Mouse (Mus musculus): ENCODE measurements around the gene Snrpd3. TPM values are rescaled to one million over a fixed set of nuclear protein-coding genes. Genes with fewer than 3 reads are reported as not detected.
"Not testable (repeated sequence)": the region's sequence is repeated elsewhere in the genome, so short reads cannot be mapped to it uniquely, and the experiment has no call there.

Gene Snrpd3
- polyA plus RNA-seq, 1 experiment from 2014 or later = 150 TPM

GRCm38 (mm10) chr10:75495921-75496320 is 21.4 kb upstream of the Snrpd3 start:
- no peak overlapping the region for H3K4me2 ChIP-seq (ENCODE audit: low read depth, low read length)
- H3K4me1 ChIP-seq (replicated peaks; ENCODE audit: control insufficient read depth, insufficient read depth, low read length) = no peaks in the 10 kb centered on the region
- H3K27me3 ChIP-seq (ENCODE audit: control insufficient read depth, insufficient read depth, low read depth, low read length) = no peaks in the 10 kb centered on the region
- no peak overlapping the region for H3K4me3 ChIP-seq (ENCODE audit: low read length)
- no peak overlapping the region for H3K27ac ChIP-seq (ENCODE audit: low read length)
- no peak overlapping the region for H3K9ac ChIP-seq (ENCODE audit: low read length)
- no peak for ATAC-seq (ENCODE audit: low read depth)
- H3K9me3 ChIP-seq (ENCODE audit: control insufficient read depth, low read length) = no peaks in the 10 kb centered on the region
- no peaks in the 10 kb centered on the region for H3K36me3 ChIP-seq (ENCODE audit: control insufficient read depth, insufficient read depth, low read length)

DNA sequence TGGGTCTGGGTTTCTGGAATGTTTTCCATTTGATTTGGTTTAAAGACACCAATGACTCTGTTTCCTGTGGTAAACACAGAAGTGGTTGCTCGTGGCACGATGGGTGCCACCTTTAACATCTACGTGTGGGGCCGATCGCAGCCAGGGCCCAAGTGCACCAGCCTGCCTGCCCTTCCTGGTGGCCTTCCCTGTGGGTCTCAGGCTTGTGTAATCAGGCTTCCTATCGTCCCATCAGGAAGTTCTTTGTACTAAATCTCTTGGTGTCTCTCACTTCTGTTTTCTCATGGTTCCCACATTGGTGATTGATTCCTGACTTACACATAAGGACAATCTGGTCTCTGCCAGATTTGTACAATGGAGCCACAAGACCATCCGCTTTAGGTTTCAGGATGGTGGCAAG is 18.1 kb upstream of the Snrpd3 start:
- not testable (repeated sequence) for H3K36me3 ChIP-seq (ENCODE audit: control insufficient read depth, insufficient read depth, low read length); H3K9me3 ChIP-seq (ENCODE audit: control insufficient read depth, low read length); ATAC-seq (ENCODE audit: low read depth); H3K27me3 ChIP-seq (ENCODE audit: control insufficient read depth, insufficient read depth, low read depth, low read length); H3K4me1 ChIP-seq (replicated peaks; ENCODE audit: control insufficient read depth, insufficient read depth, low read length); H3K4me2 ChIP-seq (ENCODE audit: low read depth, low read length); H3K27ac ChIP-seq (ENCODE audit: low read length); H3K4me3 ChIP-seq (ENCODE audit: low read length); H3K9ac ChIP-seq (ENCODE audit: low read length)
- 79% methylated on average over 7 of the region's 7 CpGs for WGBS

DNA sequence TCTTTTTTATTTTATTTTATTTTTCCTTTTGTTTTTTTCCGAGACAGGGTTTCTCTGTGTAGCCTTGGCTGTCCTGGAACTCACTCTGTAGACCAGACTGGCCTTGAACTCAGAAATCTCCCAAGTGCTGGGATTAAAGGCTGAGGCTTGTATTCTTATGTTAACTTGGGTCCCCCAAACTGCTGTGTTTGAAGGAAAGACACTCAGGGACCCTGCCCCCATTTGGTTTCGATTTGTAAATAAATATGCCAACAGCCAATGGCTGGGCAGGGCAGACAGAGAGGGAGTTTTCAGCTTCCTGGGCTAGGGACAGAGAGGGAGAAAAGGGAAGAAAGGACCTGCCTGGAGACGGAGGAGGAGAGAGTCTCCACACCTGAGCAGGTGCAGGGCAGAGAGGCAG is 17.6 kb upstream of the Snrpd3 start:
- no peaks in the 10 kb centered on the region for H3K4me1 ChIP-seq (replicated peaks; ENCODE audit: control insufficient read depth, insufficient read depth, low read length)
- WGBS = 42% methylated on average over 3 of the region's 3 CpGs
- no peak overlapping the region for H3K4me3 ChIP-seq (ENCODE audit: low read length)
- H3K36me3 ChIP-seq (ENCODE audit: control insufficient read depth, insufficient read depth, low read length) = no peaks in the 10 kb centered on the region
- H3K9ac ChIP-seq (ENCODE audit: low read length) = no peak overlapping the region
- no peaks in the 10 kb centered on the region for H3K27me3 ChIP-seq (ENCODE audit: control insufficient read depth, insufficient read depth, low read depth, low read length)
- H3K27ac ChIP-seq (ENCODE audit: low read length) = no peak overlapping the region
- no peaks in the 10 kb centered on the region for H3K9me3 ChIP-seq (ENCODE audit: control insufficient read depth, low read length)
- no peak overlapping the region for H3K4me2 ChIP-seq (ENCODE audit: low read depth, low read length)
- no peak for ATAC-seq (ENCODE audit: low read depth)

- H3K4me3 ChIP-seq (ENCODE audit: low read length) = no peak overlapping the region
- no peaks in the 10 kb centered on the region for H3K27me3 ChIP-seq (ENCODE audit: control insufficient read depth, insufficient read depth, low read depth, low read length)
- H3K4me2 ChIP-seq (ENCODE audit: low read depth, low read length) = no peak overlapping the region
- WGBS = 37% methylated on average over 7 of the region's 7 CpGs
- H3K9ac ChIP-seq (ENCODE audit: low read length) = no peak overlapping the region
- ATAC-seq (ENCODE audit: low read depth) = no peak
- H3K4me1 ChIP-seq (replicated peaks; ENCODE audit: control insufficient read depth, insufficient read depth, low read length) = no peaks in the 10 kb centered on the region
- no peak overlapping the region for H3K27ac ChIP-seq (ENCODE audit: low read length)
- no peaks in the 10 kb centered on the region for H3K36me3 ChIP-seq (ENCODE audit: control insufficient read depth, insufficient read depth, low read length)
- H3K9me3 ChIP-seq (ENCODE audit: control insufficient read depth, low read length) = no peaks in the 10 kb centered on the region
These were observed 17.0 kb upstream of the Snrpd3 start for GRCm38 (mm10) chr10:75500345-75500744.

- no peak overlapping the region for H3K9ac ChIP-seq (ENCODE audit: low read length)
- no peaks in the 10 kb centered on the region for H3K27me3 ChIP-seq (ENCODE audit: control insufficient read depth, insufficient read depth, low read depth, low read length)
- H3K4me3 ChIP-seq (ENCODE audit: low read length) = no peak overlapping the region
- 92% methylated on average over 1 of the region's 1 CpGs for WGBS
- H3K4me2 ChIP-seq (ENCODE audit: low read depth, low read length) = no peak overlapping the region
- H3K36me3 ChIP-seq (ENCODE audit: control insufficient read depth, insufficient read depth, low read length) = no peaks in the 10 kb centered on the region
- H3K4me1 ChIP-seq (replicated peaks; ENCODE audit: control insufficient read depth, insufficient read depth, low read length) = no peaks in the 10 kb centered on the region
- no peaks in the 10 kb centered on the region for H3K9me3 ChIP-seq (ENCODE audit: control insufficient read depth, low read length)
- H3K27ac ChIP-seq (ENCODE audit: low read length) = no peak overlapping the region
- no peak for ATAC-seq (ENCODE audit: low read depth)
These were observed 15.7 kb upstream of the Snrpd3 start for GRCm38 (mm10) chr10:75501641-75502040.

GRCm38 (mm10) chr10:75503692-75504091 is 13.7 kb upstream of the Snrpd3 start:
- Histone ChIP-seq H3K4me3 (ENCODE audit: low read length) (no peak overlapping the region), H3K27ac (ENCODE audit: low read length) (no peak overlapping the region), H3K9me3 (ENCODE audit: control insufficient read depth, low read length) (no peaks in the 10 kb centered on the region), H3K36me3 (ENCODE audit: control insufficient read depth, insufficient read depth, low read length) (peaks cover 10% of the 10 kb centered on the region), H3K9ac (ENCODE audit: low read length) (no peak overlapping the region), H3K4me1 (replicated peaks; ENCODE audit: control insufficient read depth, insufficient read depth, low read length) (no peaks in the 10 kb centered on the region), H3K4me2 (ENCODE audit: low read depth, low read length) (no peak overlapping the region), H3K27me3 (ENCODE audit: control insufficient read depth, insufficient read depth, low read depth, low read length) (no peaks in the 10 kb centered on the region)
- WGBS = 89% methylated on average over 7 of the region's 7 CpGs
- ATAC-seq (ENCODE audit: low read depth) = no peak

DNA sequence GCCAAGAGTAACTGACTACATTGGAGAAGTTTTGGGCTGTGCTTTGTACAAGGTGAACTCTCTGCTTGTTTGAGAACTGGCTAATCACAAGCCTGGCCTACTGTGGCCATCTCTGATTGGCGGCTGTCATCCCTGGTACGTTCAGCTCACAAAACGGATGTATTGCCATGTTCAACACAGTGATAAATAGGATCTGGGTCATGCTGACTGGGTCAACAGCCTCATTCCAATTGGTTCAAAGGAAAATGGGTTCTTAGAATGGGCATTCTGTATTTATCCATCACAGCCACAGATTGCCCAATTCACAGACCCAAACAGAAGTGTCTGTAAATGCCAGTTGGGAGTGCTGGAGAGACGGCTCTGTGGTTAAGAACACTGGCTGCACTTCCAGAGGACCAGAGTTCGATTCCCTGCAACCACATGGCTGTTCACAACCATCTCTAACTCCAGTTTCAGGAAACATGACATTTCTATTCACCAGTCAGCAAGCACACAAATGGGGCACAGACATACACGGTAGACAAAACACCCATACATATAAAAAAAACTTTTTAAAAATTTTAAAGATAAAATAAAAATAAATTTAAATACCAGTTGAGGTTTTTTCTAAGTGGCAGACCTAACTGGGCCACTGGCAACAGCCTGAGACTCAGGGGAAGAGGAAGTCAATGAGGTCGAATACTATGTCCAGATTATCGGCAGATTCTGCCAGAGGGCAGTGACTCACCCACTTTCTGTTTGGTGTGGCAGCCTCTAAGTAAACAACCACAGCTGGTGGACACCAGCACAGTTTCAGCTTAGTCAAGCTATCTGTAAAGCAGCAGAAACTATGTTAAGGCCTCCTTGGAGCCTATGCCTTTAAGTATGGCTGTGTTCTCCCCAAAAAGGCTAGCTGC is 12.9 kb upstream of the Snrpd3 start:
- Histone ChIP-seq H3K4me1 (replicated peaks; ENCODE audit: control insufficient read depth, insufficient read depth, low read length) (no peaks in the 10 kb centered on the region), H3K9ac (ENCODE audit: low read length) (no peak overlapping the region), H3K36me3 (ENCODE audit: control insufficient read depth, insufficient read depth, low read length) (peaks cover 14% of the 10 kb centered on the region), H3K27ac (ENCODE audit: low read length) (no peak overlapping the region), H3K4me3 (ENCODE audit: low read length) (no peak overlapping the region), H3K27me3 (ENCODE audit: control insufficient read depth, insufficient read depth, low read depth, low read length) (no peaks in the 10 kb centered on the region), H3K9me3 (ENCODE audit: control insufficient read depth, low read length) (no peaks in the 10 kb centered on the region), H3K4me2 (ENCODE audit: low read depth, low read length) (no peak overlapping the region)
- no peak for ATAC-seq (ENCODE audit: low read depth)
- WGBS = 78% methylated on average over 8 of the region's 8 CpGs

GRCm38 (mm10) chr10:75505130-75505495 is 12.2 kb upstream of the Snrpd3 start:
- H3K36me3 ChIP-seq (ENCODE audit: control insufficient read depth, insufficient read depth, low read length) = peaks cover 18% of the 10 kb centered on the region
- ATAC-seq (ENCODE audit: low read depth) = no peak
- no peak overlapping the region for H3K4me3 ChIP-seq (ENCODE audit: low read length)
- H3K4me1 ChIP-seq (replicated peaks; ENCODE audit: control insufficient read depth, insufficient read depth, low read length) = no peaks in the 10 kb centered on the region
- no peak overlapping the region for H3K27ac ChIP-seq (ENCODE audit: low read length)
- H3K27me3 ChIP-seq (ENCODE audit: control insufficient read depth, insufficient read depth, low read depth, low read length) = no peaks in the 10 kb centered on the region
- no peaks in the 10 kb centered on the region for H3K9me3 ChIP-seq (ENCODE audit: control insufficient read depth, low read length)
- H3K4me2 ChIP-seq (ENCODE audit: low read depth, low read length) = no peak overlapping the region
- H3K9ac ChIP-seq (ENCODE audit: low read length) = no peak overlapping the region
- WGBS = 78% methylated on average over 3 of the region's 3 CpGs

GRCm38 (mm10) chr10:75505928-75506327 is 11.4 kb upstream of the Snrpd3 start:
- not testable (repeated sequence) for H3K27me3 ChIP-seq (ENCODE audit: control insufficient read depth, insufficient read depth, low read depth, low read length); ATAC-seq (ENCODE audit: low read depth); H3K27ac ChIP-seq (ENCODE audit: low read length); H3K9me3 ChIP-seq (ENCODE audit: control insufficient read depth, low read length); H3K4me1 ChIP-seq (replicated peaks; ENCODE audit: control insufficient read depth, insufficient read depth, low read length); H3K4me2 ChIP-seq (ENCODE audit: low read depth, low read length); H3K4me3 ChIP-seq (ENCODE audit: low read length); H3K9ac ChIP-seq (ENCODE audit: low read length)
- 88% methylated on average over 3 of the region's 3 CpGs for WGBS
- peaks cover 21% of the 10 kb centered on the region for H3K36me3 ChIP-seq (ENCODE audit: control insufficient read depth, insufficient read depth, low read length)
